Mouse (Mus musculus) bone marrow, adult 2 months (tissue): Measurements from ENCODE around the gene Tmbim7. TPM values are rescaled to one million over a fixed set of nuclear protein-coding genes. Genes with fewer than 3 reads are reported as not detected.
A peak's percentile ranks its signal among the peaks of the same experiment; 100 is the strongest.

Experiments
- H3K27ac ChIP-seq: fragments of 200-500 bp; 2 replicates; pipeline ENCODE4 v1.5.1; 2012; ENCODE audit warnings: low read depth, mild to moderate bottlenecking, control low read depth, inconsistent platforms, low read length; ENCODE audit not compliant: control insufficient read depth, poor library complexity, insufficient read depth
- H3K4me1 ChIP-seq: fragments of 200-500 bp; 2 replicates; pipeline ENCODE4 v1.6.1; 2011; ENCODE audit warnings: low read length; ENCODE audit not compliant: control insufficient read depth, insufficient read depth
- H3K4me3 ChIP-seq: fragments of 200-500 bp; replicated peaks from 2 replicates; pipeline ENCODE3; 2011; ENCODE audit warnings: mild to moderate bottlenecking, low read depth, low read length, control low read depth; ENCODE audit not compliant: control insufficient read depth
- CTCF ChIP-seq: fragments of 200-500 bp; IDR thresholded peaks from 2 replicates; pipeline ENCODE4 v1.5.1; 2011; ENCODE audit warnings: low read length, control low read depth; ENCODE audit not compliant: control insufficient read depth, insufficient read depth
- POLR2A ChIP-seq: fragments of 200-500 bp; IDR thresholded peaks from 2 replicates; pipeline ENCODE4 v1.6.1; 2011; ENCODE audit warnings: low read depth, mild to moderate bottlenecking, control low read depth, low read length, borderline replicate concordance; ENCODE audit not compliant: control insufficient read depth
- WGBS: fragments of 180-500 bp; shearing (Covaris S2); methylation state at CpG from one replicate; pipeline ENCODE4 v1.1.7; 2018; 5-methylcytosine and 5-hydroxymethylcytosine counted together
- polyA plus RNA-seq: library from polyadenylated mRNA; stranded (reverse); fragments of >200 nt; gene quantifications from 2 replicates; pipeline ENCODE4 v1.2.4, GENCODE M21; 2011; ENCODE audit warnings: low replicate concordance; ENCODE audit not compliant: missing spikeins, insufficient read depth, insufficient read length

The Tmbim7 gene
- polyA plus RNA-seq, 1 experiment: not detected

DNA sequence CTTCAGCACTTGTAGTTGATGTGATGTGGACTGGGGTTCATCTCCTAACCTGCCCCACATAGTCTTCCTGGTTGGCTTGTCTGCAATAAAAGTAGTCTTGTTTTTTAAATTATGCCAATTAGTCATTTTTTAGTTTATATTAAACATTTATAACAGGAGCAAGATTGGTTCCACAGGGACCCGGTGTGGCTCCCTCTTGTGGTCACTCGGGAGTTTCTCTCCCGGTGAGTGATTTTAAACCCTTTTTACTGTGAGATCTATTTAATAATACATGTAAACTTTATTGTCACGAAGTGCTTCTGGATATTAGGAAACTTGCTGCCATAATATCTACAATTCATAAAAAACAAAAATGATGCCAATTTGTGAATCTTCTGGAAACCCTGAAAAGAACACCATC, 17.0 kb upstream of the Tmbim7 start:
- TF ChIP-seq POLR2A (no peak), CTCF (peak; percentile 50; the same call in 1 of the 2 replicates)
- no peaks in the 10 kb centered on the region for H3K4me1 ChIP-seq

DNA sequence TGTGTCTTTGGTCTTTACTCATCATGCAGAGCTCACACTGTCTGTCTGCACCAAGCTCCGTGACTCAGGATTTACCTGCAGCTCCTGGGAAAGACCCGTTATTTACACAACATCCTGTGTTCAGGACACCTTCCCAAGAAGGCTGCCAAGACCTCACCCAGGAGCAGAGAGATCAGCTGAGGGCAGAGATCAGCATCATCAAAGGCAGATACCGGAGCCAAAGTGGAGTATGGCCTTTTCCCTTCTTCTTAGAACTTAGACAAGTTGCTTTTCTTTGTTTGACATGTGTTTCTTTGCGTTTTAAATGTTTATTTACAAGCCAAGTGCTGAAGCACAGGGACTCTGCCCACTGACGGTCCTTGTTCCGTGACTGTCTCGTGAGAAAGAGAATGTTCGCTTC, 15.7 kb upstream of the Tmbim7 start:
- TF ChIP-seq CTCF: no peak
- TF ChIP-seq POLR2A: no peak
- no peak overlapping the region for H3K27ac ChIP-seq
- 84% methylated on average over 8 of the region's 8 CpGs for WGBS
- H3K4me1 ChIP-seq: no peaks in the 10 kb centered on the region
- H3K4me3 ChIP-seq: no peak overlapping the region

More for the DNA sequence above, 17.0 kb upstream of the Tmbim7 start:
- H3K27ac ChIP-seq: no peak overlapping the region
- H3K4me3 ChIP-seq: no peak overlapping the region
- WGBS: 76% methylated on average over 4 of the region's 4 CpGs

DNA sequence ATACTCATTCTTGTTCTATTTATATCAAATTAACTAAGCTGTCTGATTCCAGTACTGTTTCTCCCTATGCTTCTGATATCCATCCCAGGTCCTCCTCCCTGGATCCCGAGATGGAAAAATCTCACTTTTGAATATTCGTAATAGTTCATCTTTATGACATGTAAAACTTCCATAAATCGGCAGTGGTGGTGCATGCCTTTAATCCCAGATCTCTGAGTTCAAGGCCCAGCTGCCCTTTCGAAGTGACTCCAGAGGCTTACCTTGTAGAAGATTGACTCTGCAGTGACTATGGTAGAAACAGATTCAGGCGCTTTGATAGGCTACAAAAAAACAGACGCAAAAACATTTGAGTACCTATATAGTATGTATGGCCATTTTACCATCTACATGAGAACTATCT, 6.4 kb upstream of the Tmbim7 start:
- Histone ChIP-seq H3K4me3 (no peak overlapping the region), H3K27ac (no peak overlapping the region), H3K4me1 (no peaks in the 10 kb centered on the region; the same call in 1 of the 2 replicates)
- TF ChIP-seq CTCF: no peak
- WGBS: 92% methylated on average over 6 of the region's 6 CpGs

DNA sequence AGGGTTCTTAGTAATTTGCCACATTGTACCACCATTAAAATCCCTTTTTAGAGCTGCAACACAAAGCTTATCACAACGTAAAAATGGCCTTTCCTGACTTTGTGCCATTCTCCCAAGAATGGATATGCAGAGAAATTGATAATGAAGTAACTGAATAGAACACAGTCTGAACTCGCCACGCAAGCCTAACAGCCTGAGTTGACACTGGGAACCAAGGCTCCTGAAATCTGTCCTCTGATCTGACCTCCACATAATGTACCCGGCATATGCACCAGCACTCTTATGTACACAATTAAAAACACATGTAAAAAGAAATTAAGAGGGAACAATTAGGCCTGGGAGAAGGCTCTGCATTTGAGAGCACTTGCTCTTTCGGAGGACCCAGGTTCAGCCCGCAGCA, 5.7 kb upstream of the Tmbim7 start:
- no peaks in the 10 kb centered on the region; the same call in 1 of the 2 replicates for H3K4me1 ChIP-seq
- H3K4me3 ChIP-seq: no peak overlapping the region
- 74% methylated on average over 6 of the region's 6 CpGs for WGBS
- no peak overlapping the region for H3K27ac ChIP-seq
- TF ChIP-seq POLR2A (no peak), CTCF (no peak)

DNA sequence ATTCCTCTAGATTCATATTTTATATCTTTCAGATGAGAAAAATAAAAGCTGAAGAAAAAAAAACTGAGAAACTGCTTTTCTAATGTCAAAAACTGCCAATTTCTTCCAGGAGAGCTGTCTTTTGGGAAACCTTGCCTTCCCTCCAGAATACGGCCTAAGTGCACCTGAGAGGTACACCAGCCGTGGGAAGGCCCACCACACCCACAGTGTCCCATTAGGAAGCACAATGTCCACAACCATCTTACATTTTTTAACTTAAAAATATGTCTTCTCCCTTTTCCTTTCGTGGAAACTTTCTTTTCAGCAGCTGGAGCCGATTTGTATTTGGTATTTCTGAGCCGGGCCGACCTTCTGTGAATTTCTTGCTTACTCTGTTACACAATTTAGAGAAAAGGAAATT, 4.4 kb upstream of the Tmbim7 start:
- 15% methylated on average over 6 of the region's 6 CpGs for WGBS
- peak overlapping the region; percentile 91 for H3K4me3 ChIP-seq
- H3K27ac ChIP-seq: no peak overlapping the region
- H3K4me1 ChIP-seq: no peaks in the 10 kb centered on the region; the same call in 1 of the 2 replicates
- TF ChIP-seq CTCF: no peak
- no peak for TF ChIP-seq POLR2A

DNA sequence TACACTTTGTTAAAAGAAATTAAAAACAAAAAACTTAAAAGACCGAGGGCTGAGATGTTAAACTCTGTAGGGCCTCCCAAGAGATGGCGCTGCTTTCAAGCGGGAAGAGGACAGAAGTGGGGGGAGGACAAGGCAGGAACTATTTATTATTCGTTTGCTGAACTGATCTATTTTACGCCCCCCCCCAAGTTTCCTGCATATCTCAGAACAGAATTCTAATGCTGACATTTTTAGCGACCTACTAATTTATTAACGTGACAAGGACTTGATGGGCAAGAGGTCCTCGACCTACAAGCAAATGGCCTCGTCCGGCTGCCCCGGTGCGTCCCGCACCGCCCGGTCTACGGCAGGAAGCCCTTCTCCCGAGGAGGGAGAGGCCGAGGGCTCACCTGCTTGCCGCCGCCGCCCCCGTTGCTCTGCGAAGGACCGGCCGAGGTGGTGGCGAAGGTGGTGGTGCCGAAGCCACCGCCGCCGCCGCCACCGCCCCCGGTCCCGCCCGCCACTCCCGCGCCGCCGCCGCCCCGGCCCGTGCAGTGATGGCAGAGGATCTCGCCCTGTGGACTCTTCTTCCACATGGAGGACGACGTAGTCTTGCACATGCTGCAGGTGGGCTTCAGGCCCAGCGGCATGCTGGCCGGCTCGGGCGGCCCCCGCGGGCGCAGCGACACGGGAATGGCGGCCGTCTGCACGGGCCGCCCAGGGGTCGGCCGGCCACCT, 3.8 kb upstream of the Tmbim7 start:
- peak overlapping the region; percentile 98 for H3K27ac ChIP-seq
- TF ChIP-seq CTCF (peak; percentile 63), POLR2A (no peak)
- H3K4me1 ChIP-seq: no peaks in the 10 kb centered on the region; the same call in 1 of the 2 replicates
- H3K4me3 ChIP-seq: peak overlapping the region; percentile 91
- WGBS: under 1% methylated on average over 60 of the region's 60 CpGs

DNA sequence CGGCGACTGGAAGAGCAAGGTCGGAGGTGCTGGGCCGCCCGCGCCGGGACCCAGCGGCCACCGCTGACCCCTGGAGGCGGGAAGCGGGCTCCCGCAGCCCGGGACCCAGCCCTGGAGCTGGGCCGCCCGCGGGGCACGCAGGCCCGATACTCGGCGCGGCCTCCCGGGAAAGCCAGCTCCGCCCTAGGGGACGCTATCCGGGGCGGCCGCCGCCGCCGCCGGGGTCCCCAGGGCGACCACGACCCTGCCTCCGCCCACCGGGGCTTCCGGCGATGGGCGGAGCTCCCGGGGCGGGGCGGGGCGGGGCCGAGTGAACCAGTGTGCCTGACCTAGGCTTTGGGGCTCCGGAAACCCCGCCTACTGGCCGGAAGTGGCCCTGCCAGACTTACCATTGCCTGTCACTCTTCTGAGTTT, 3.3 kb upstream of the Tmbim7 start:
- TF ChIP-seq CTCF (peak; percentile 15; the same call in 1 of the 2 replicates), POLR2A (peak; percentile 38; the same call in 1 of the 2 replicates)
- Histone ChIP-seq H3K27ac (peak overlapping the region; percentile 98), H3K4me1 (no peaks in the 10 kb centered on the region; the same call in 1 of the 2 replicates), H3K4me3 (peak overlapping the region; percentile 91)
- under 1% methylated on average over 31 of the region's 46 CpGs for WGBS

DNA sequence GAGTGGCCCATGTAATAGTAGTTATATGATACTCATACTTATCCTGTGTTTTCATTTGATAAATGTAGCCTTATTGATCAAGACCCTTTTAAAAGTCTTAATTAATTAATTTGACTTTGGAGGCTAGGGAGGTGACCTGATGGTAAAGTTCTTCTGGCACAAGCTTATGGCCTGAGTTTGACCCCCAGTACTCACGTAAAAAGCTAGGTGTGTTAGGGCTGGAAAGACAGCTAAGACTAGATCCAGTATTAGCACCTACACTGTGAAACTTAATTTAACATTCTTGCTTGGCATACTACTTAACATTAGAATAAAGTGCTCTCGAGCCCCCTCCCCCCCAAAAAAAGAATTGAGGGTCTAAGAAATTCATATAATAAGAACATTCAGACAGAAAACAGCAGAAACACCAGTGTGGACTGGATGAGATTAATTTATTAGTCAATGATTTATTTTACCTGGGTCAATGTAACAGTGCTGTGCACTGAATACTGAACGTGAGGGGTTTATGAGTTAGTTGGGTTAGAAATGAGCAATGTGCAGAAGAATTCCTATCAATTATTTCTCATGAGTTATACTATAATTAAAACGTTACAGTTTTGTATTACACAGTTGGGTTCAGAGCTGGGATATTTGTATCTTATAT, 2.7 kb upstream of the Tmbim7 start:
- 38% methylated on average over 4 of the region's 4 CpGs for WGBS
- no peak overlapping the region for H3K4me3 ChIP-seq
- H3K27ac ChIP-seq: no peak overlapping the region
- TF ChIP-seq CTCF (no peak), POLR2A (no peak)
- no peaks in the 10 kb centered on the region; the same call in 1 of the 2 replicates for H3K4me1 ChIP-seq

DNA sequence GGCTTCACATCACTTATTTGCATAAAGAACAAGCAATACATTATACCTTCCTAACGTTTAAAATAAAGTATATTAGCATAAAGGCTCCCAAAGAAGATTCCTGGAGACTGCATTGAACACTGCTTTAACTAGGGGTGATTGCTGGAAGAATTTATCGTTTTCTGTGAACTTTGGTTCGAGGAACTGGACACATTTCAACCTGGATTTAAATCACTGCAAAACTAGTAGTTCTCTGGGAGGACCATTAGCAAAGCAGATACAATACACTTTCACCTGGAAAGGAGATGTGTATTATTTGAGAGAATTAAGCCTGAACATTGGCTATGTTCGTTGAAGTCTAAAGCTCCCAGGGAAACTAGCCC, 2.2 kb upstream of the Tmbim7 start:
- H3K4me1 ChIP-seq: no peaks in the 10 kb centered on the region; the same call in 1 of the 2 replicates
- WGBS: 60% methylated on average over 4 of the region's 4 CpGs
- no peak for TF ChIP-seq POLR2A
- TF ChIP-seq CTCF: no peak

More for the DNA sequence above, 2.2 kb upstream of the Tmbim7 start:
- Histone ChIP-seq H3K4me3 (no peak overlapping the region), H3K27ac (no peak overlapping the region)
